Mouse (Mus musculus) ES-CJ7 (cell line): ENCODE results near the gene Prep.
"Not testable (repeated sequence)": the region's sequence is repeated elsewhere in the genome, so short reads cannot be mapped to it uniquely, and the experiment has no call there.

Source experiments
- DNase-seq: peaks from one replicate; pipeline ENCODE4 v3.0.0; 2011; ENCODE audit warnings: low read depth, low spot score

Gene Prep

GRCm38 (mm10) chr10:45075491-45076051 lies 8.6 kb downstream of the Prep start:
- DNase-seq: peak; percentile 45

- DNase-seq: no peak
These were observed 9.6 kb downstream of the Prep start for GRCm38 (mm10) chr10:45076585-45076984.

- DNase-seq: no peak
These were observed 10.3 kb downstream of the Prep start for GRCm38 (mm10) chr10:45077353-45077752.

- DNase-seq: no peak
These were observed 12.8 kb downstream of the Prep start for GRCm38 (mm10) chr10:45079756-45080155.

- DNase-seq: no peak
These were observed 13.5 kb downstream of the Prep start for GRCm38 (mm10) chr10:45080490-45080889.

- DNase-seq: no peak
These were observed 15.7 kb downstream of the Prep start for GRCm38 (mm10) chr10:45082730-45083129.

- DNase-seq: not testable (repeated sequence)
These were observed 17.0 kb downstream of the Prep start for GRCm38 (mm10) chr10:45084002-45084401.

GRCm38 (mm10) chr10:45084471-45084870 lies 17.5 kb downstream of the Prep start:
- DNase-seq: no peak

- no peak for DNase-seq
These were observed 18.3 kb downstream of the Prep start for GRCm38 (mm10) chr10:45085315-45085714.

GRCm38 (mm10) chr10:45086637-45087036 lies 19.6 kb downstream of the Prep start:
- DNase-seq: peak; percentile 40

GRCm38 (mm10) chr10:45091462-45092079 lies 24.6 kb downstream of the Prep start:
- DNase-seq: peak; percentile 93

- peak; percentile 81 for DNase-seq
These were observed 25.4 kb downstream of the Prep start for GRCm38 (mm10) chr10:45092080-45093056.

GRCm38 (mm10) chr10:45098751-45099150 lies 31.7 kb downstream of the Prep start:
- peak; percentile 44 for DNase-seq

- no peak for DNase-seq
These were observed 33.5 kb downstream of the Prep start for GRCm38 (mm10) chr10:45100473-45100872.

- DNase-seq: no peak
These were observed 36.2 kb downstream of the Prep start for GRCm38 (mm10) chr10:45103184-45103583.

GRCm38 (mm10) chr10:45104098-45104497 lies 37.1 kb downstream of the Prep start:
- DNase-seq: no peak

GRCm38 (mm10) chr10:45104535-45105079 lies 37.6 kb downstream of the Prep start:
- no peak for DNase-seq

- no peak for DNase-seq
These were observed 39.5 kb downstream of the Prep start for GRCm38 (mm10) chr10:45106541-45106940.

- DNase-seq: no peak
These were observed 40.3 kb downstream of the Prep start for GRCm38 (mm10) chr10:45107313-45107712.

- DNase-seq: no peak
These were observed 42.0 kb downstream of the Prep start for GRCm38 (mm10) chr10:45109041-45109440.

GRCm38 (mm10) chr10:45109974-45110373 lies 43.0 kb downstream of the Prep start:
- no peak for DNase-seq

- no peak for DNase-seq
These were observed 45.9 kb downstream of the Prep start for GRCm38 (mm10) chr10:45112927-45113326.
